Mouse (Mus musculus): ENCODE measurements around the gene Slc16a13. TPM values are rescaled to one million over a fixed set of nuclear protein-coding genes. Genes with fewer than 3 reads are reported as not detected.

Slc16a13 gene
- total and polyA plus RNA-seq, 3 experiments: 4.7 to 8.3 (median 5.7) TPM

- peaks cover 22% of the 10 kb centered on the region for H3K4me1 ChIP-seq (ENCODE audit: insufficient read depth, low read depth, low read length)
- no peaks in the 10 kb centered on the region for H3K36me3 ChIP-seq (replicated peaks)
- ATAC-seq (ENCODE audit: extremely low read depth, insufficient number of reproducible peaks, low FRiP score, poor library complexity, severe bottlenecking) (no peak), DNase-seq (ENCODE audit: low spot score) (no peak)
- no peak overlapping the region for H3K4me3 ChIP-seq (ENCODE audit: low read depth, low read length)
- H3K9me3 ChIP-seq (replicated peaks): peaks cover 2% of the 10 kb centered on the region; the same call in 1 of the 2 replicates
- H3K27me3 ChIP-seq (ENCODE audit: insufficient read depth, low read length): peaks cover 42% of the 10 kb centered on the region
- TF ChIP-seq TAL1 (conservative IDR thresholded peaks at IDR 0.05; ENCODE audit: low read depth, low read length) (no peak), POLR2AphosphoS5 (IDR thresholded peaks at IDR 0.05; ENCODE audit: insufficient replicate concordance, low read depth, low read length) (no peak), CTCF (IDR thresholded peaks at IDR 0.05; ENCODE audit: low read depth, low read length) (no peak), GATA1 (IDR thresholded peaks at IDR 0.05; ENCODE audit: borderline replicate concordance, low read length) (no peak)
Measured at GRCm38 (mm10) chr11:70200036-70200608, 20.7 kb downstream of the Slc16a13 start.

GRCm38 (mm10) chr11:70199107-70199506 lies 21.8 kb downstream of the Slc16a13 start:
- Histone ChIP-seq H3K27me3 (ENCODE audit: insufficient read depth, low read length) (peaks cover 37% of the 10 kb centered on the region), H3K4me3 (ENCODE audit: low read depth, low read length) (no peak overlapping the region), H3K4me1 (ENCODE audit: insufficient read depth, low read depth, low read length) (peaks cover 22% of the 10 kb centered on the region), H3K9me3 (replicated peaks) (peaks cover 2% of the 10 kb centered on the region; the same call in 1 of the 2 replicates), H3K36me3 (replicated peaks) (no peaks in the 10 kb centered on the region)
- ATAC-seq (ENCODE audit: extremely low read depth, insufficient number of reproducible peaks, low FRiP score, poor library complexity, severe bottlenecking) (no peak), DNase-seq (ENCODE audit: low spot score) (no peak)
- TF ChIP-seq TAL1 (conservative IDR thresholded peaks at IDR 0.05; ENCODE audit: low read depth, low read length): no peak

GRCm38 (mm10) chr11:70198332-70198731 lies 22.5 kb downstream of the Slc16a13 start:
- peaks cover 33% of the 10 kb centered on the region for H3K27me3 ChIP-seq (ENCODE audit: insufficient read depth, low read length)
- H3K9me3 ChIP-seq (replicated peaks): peaks cover 2% of the 10 kb centered on the region; the same call in 1 of the 2 replicates
- DNase-seq (ENCODE audit: low spot score) (no peak), ATAC-seq (ENCODE audit: extremely low read depth, insufficient number of reproducible peaks, low FRiP score, poor library complexity, severe bottlenecking) (no peak)
- H3K4me3 ChIP-seq (ENCODE audit: low read depth, low read length): no peak overlapping the region
- no peak for TF ChIP-seq GATA2 (IDR thresholded peaks at IDR 0.05; ENCODE audit: borderline replicate concordance, low read depth, low read length)
- no peak for TF ChIP-seq TAL1 (conservative IDR thresholded peaks at IDR 0.05; ENCODE audit: low read depth, low read length)
- no peak for TF ChIP-seq GATA1 (IDR thresholded peaks at IDR 0.05; ENCODE audit: borderline replicate concordance, low read length)
- TF ChIP-seq CTCF (IDR thresholded peaks at IDR 0.05; ENCODE audit: low read depth, low read length): no peak
- TF ChIP-seq POLR2AphosphoS5 (IDR thresholded peaks at IDR 0.05; ENCODE audit: insufficient replicate concordance, low read depth, low read length): no peak
- H3K4me1 ChIP-seq (ENCODE audit: insufficient read depth, low read depth, low read length): peaks cover 22% of the 10 kb centered on the region
- no peaks in the 10 kb centered on the region for H3K36me3 ChIP-seq (replicated peaks)

GRCm38 (mm10) chr11:70193354-70194285 lies 27.2 kb downstream of the Slc16a13 start:
- H3K27me3 ChIP-seq (ENCODE audit: insufficient read depth, low read length): peaks cover 19% of the 10 kb centered on the region
- no peak for ATAC-seq (ENCODE audit: extremely low read depth, insufficient number of reproducible peaks, low FRiP score, poor library complexity, severe bottlenecking)
- no peaks in the 10 kb centered on the region for H3K36me3 ChIP-seq (replicated peaks)
- H3K4me3 ChIP-seq (ENCODE audit: low read depth, low read length): no peak overlapping the region
- peaks cover 5% of the 10 kb centered on the region; the same call in 1 of the 2 replicates for H3K4me1 ChIP-seq (ENCODE audit: insufficient read depth, low read depth, low read length)
- peaks cover 2% of the 10 kb centered on the region; the same call in 1 of the 2 replicates for H3K9me3 ChIP-seq (replicated peaks)
- TF ChIP-seq TAL1 (conservative IDR thresholded peaks at IDR 0.05; ENCODE audit: low read depth, low read length) (no peak), GATA2 (IDR thresholded peaks at IDR 0.05; ENCODE audit: borderline replicate concordance, low read depth, low read length) (no peak), POLR2AphosphoS5 (IDR thresholded peaks at IDR 0.05; ENCODE audit: insufficient replicate concordance, low read depth, low read length) (no peak), CTCF (IDR thresholded peaks at IDR 0.05; ENCODE audit: low read depth, low read length) (no peak), GATA1 (IDR thresholded peaks at IDR 0.05; ENCODE audit: borderline replicate concordance, low read length) (no peak)
- DNase-seq (ENCODE audit: low spot score): no peak

- Histone ChIP-seq H3K4me1 (ENCODE audit: insufficient read depth, low read depth, low read length) (no peaks in the 10 kb centered on the region), H3K4me3 (ENCODE audit: low read depth, low read length) (no peak overlapping the region), H3K9me3 (replicated peaks) (peaks cover 2% of the 10 kb centered on the region; the same call in 1 of the 2 replicates), H3K36me3 (replicated peaks) (no peaks in the 10 kb centered on the region), H3K27me3 (ENCODE audit: insufficient read depth, low read length) (peaks cover 19% of the 10 kb centered on the region)
- DNase-seq (ENCODE audit: low spot score) (no peak), ATAC-seq (ENCODE audit: extremely low read depth, insufficient number of reproducible peaks, low FRiP score, poor library complexity, severe bottlenecking) (no peak)
- TF ChIP-seq POLR2AphosphoS5 (IDR thresholded peaks at IDR 0.05; ENCODE audit: insufficient replicate concordance, low read depth, low read length) (no peak), GATA1 (IDR thresholded peaks at IDR 0.05; ENCODE audit: borderline replicate concordance, low read length) (no peak), TAL1 (conservative IDR thresholded peaks at IDR 0.05; ENCODE audit: low read depth, low read length) (no peak), CTCF (IDR thresholded peaks at IDR 0.05; ENCODE audit: low read depth, low read length) (no peak), GATA2 (IDR thresholded peaks at IDR 0.05; ENCODE audit: borderline replicate concordance, low read depth, low read length) (no peak)
Measured at GRCm38 (mm10) chr11:70192157-70192556, 28.7 kb downstream of the Slc16a13 start.

- no peak for ATAC-seq (ENCODE audit: extremely low read depth, insufficient number of reproducible peaks, low FRiP score, poor library complexity, severe bottlenecking)
- Histone ChIP-seq H3K27me3 (ENCODE audit: insufficient read depth, low read length) (peaks cover 21% of the 10 kb centered on the region), H3K4me1 (ENCODE audit: insufficient read depth, low read depth, low read length) (no peaks in the 10 kb centered on the region)
Measured at GRCm38 (mm10) chr11:70191188-70191587, 29.7 kb downstream of the Slc16a13 start.

More at GRCm38 (mm10) chr11:70191188-70191587, 29.7 kb downstream of the Slc16a13 start:
- no peak for TF ChIP-seq TAL1 (conservative IDR thresholded peaks at IDR 0.05; ENCODE audit: low read depth, low read length)
- no peak for TF ChIP-seq GATA2 (IDR thresholded peaks at IDR 0.05; ENCODE audit: borderline replicate concordance, low read depth, low read length)
- TF ChIP-seq GATA1 (IDR thresholded peaks at IDR 0.05; ENCODE audit: borderline replicate concordance, low read length): no peak
- no peak for TF ChIP-seq POLR2AphosphoS5 (IDR thresholded peaks at IDR 0.05; ENCODE audit: insufficient replicate concordance, low read depth, low read length)
- no peak for TF ChIP-seq CTCF (IDR thresholded peaks at IDR 0.05; ENCODE audit: low read depth, low read length)
- Histone ChIP-seq H3K36me3 (replicated peaks) (no peaks in the 10 kb centered on the region), H3K9me3 (replicated peaks) (peaks cover 2% of the 10 kb centered on the region; the same call in 1 of the 2 replicates), H3K4me3 (ENCODE audit: low read depth, low read length) (no peak overlapping the region)
- no peak for DNase-seq (ENCODE audit: low spot score)
